Mouse (Mus musculus): ENCODE results near the gene Kbtbd12.

The Kbtbd12 gene

GRCm38 (mm10) chr6:88499481-88500404 is 138.0 kb downstream of the Kbtbd12 start:
- peak; percentile 59 for DNase-seq

All from thymus, postnatal 14 days (tissue).